Mouse (Mus musculus): Measurements from ENCODE around the gene Mark2. TPM values are rescaled to one million over a fixed set of nuclear protein-coding genes. Genes with fewer than 3 reads are reported as not detected.

Mark2 gene
- total RNA-seq, 2 experiments from 2014 or later, result 134 to 160 TPM

DNA sequence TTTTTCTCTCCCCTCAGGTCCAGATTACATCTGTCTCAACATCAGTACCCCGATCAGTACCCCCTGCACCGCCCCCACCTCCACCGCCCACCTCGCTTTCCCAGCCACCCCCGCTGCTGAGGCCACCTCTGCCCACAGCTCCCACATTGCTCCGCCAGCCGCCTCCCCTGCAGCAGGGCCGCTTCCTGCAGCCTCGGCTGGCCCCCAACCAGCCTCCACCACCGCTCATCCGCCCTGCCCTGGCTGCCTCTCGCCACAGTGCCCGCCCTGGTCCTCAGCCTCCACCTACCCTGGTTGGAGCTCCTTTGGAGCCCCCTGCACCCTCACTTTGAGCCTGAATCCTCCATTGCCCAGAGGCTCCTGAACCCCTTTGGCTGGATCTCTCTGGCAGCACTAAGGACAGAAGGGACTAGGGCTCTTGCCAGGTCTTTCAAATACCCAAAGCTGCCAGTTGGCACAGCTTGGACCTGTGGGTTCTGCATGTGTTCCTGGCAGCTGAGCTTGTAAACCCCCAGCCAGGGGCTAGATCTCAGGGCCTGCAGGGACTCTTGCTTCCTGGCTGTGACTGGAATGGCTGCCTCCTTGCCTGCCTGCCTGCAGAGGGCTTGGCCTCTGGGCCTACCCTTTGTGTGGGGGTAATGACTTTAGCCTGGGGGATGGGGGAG is 67.2 kb downstream of the Mark2 start:
- DNase-seq (ENCODE audit: low spot score in 2 of 2), result peak in 1 of 2 experiments; percentile 35
- intact Hi-C loops (cut with DNase I), result no loop called here

GRCm38 (mm10) chr19:7273486-7273885 is 68.2 kb downstream of the Mark2 start:
- no peak for DNase-seq (ENCODE audit: low spot score in 2 of 2)
- intact Hi-C loops (cut with DNase I), result no loop called here

DNA sequence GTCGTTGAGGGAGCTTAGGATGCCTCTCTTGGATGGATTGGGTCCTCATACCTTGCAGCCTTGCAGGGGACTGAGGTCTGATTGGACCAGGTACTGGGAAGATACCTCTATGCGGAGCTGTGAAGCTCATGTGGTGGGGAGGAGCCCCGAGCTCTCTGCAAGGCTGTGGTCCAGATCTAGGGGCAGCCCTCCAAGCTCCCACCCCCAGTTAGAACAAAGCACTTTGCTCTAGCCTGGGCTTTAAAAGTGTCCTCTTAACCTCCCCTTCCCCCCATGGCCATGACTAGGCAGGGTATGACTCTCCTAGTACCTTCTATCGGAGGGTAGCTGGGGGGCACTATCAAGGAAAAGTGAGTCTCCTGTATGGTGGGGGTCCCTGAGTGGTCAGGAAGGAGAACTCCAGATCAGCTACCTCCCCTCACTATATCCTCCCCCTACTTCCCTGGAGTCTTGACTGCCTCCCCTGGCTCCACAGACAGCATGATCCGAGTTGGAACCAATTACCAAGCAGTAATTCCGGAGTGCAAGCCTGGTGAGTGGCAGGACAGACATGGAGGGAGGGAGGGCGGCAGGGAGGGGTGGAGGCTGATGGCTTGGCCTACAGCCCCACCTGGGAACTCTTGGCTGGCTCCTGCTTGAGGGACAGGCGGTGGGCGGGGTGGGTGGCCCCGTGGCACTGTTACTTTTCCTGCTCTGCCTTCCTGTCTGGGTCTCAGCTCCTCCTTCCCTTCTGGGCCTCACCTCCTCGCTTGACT is 72.2 kb downstream of the Mark2 start:
- peak in 1 of 2 experiments; percentile 26 for DNase-seq (ENCODE audit: low spot score in 2 of 2)

GRCm38 (mm10) chr19:7268722-7269090 is 73.0 kb downstream of the Mark2 start:
- DNase-seq (ENCODE audit: low spot score in 2 of 2), result peak in 1 of 2 experiments; percentile 65
- intact Hi-C loops (cut with DNase I), result loop anchor here (5.0 kb wide), 1 partner anchor 149 kb away; the partner anchor contains the start of gene 2700081O15Rik

More for the DNA sequence above, 72.2 kb downstream of the Mark2 start:
- intact Hi-C loops (cut with DNase I), result loop anchor here (5.0 kb wide), 1 partner anchor 148 kb away; the partner anchor contains the start of gene 2700081O15Rik

- intact Hi-C loops (cut with DNase I), result loop anchor here (2.0 to 5.0 kb wide), 2 partner anchors 27 to 149 kb away; partner anchors contain the start of genes 2700081O15Rik and Naa40
- DNase-seq (ENCODE audit: low spot score in 2 of 2), result peak; percentile 61 to 75
These were observed 73.6 kb downstream of the Mark2 start for GRCm38 (mm10) chr19:7267781-7268721.

- intact Hi-C loops (cut with DNase I), result loop anchor here (2.0 to 5.0 kb wide), 2 partner anchors 26 to 150 kb away; partner anchors contain the start of genes 2700081O15Rik and Naa40
- DNase-seq (ENCODE audit: low spot score in 2 of 2), result peak; percentile 53 to 60
These were observed 74.4 kb downstream of the Mark2 start, which contains the start of gene Rcor2 for GRCm38 (mm10) chr19:7267091-7267741. TSS of gene Rcor2 (plus strand) at chr19:7267325.

DNA sequence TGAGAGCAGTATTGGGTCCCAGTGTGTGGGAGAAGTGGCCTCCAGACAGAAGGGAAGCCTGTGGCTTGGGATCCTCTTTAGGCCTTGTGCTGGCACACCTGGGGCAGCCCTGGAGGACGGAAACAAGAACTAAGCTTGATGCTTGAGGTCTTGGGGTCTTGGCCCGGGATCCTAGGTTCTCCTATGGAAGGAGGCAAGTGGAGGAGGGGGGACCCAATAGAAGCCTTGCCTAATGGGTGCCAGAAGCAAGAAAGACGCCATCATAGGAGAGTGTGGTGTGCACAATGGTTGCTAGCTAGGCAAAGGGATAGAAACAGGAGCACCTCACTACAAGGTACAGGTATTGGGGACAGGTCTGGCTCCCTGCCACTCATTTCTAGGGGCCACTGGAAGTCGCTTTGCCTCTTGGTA is 75.2 kb downstream of the Mark2 start:
- intact Hi-C loops (cut with DNase I), result loop anchor here (2.0 to 5.0 kb wide), 2 partner anchors 26 to 151 kb away; partner anchors contain the start of genes 2700081O15Rik and Naa40
- DNase-seq (ENCODE audit: low spot score in 2 of 2), result peak in 1 of 2 experiments; percentile 9

GRCm38 (mm10) chr19:7265478-7266191 is 76.0 kb downstream of the Mark2 start:
- peak in 1 of 2 experiments; percentile 5 for DNase-seq (ENCODE audit: low spot score in 2 of 2)
- intact Hi-C loops (cut with DNase I), result loop anchor here (2.0 to 5.0 kb wide), 3 partner anchors 25 to 152 kb away; partner anchors contain the start of genes 2700081O15Rik and Naa40

DNA sequence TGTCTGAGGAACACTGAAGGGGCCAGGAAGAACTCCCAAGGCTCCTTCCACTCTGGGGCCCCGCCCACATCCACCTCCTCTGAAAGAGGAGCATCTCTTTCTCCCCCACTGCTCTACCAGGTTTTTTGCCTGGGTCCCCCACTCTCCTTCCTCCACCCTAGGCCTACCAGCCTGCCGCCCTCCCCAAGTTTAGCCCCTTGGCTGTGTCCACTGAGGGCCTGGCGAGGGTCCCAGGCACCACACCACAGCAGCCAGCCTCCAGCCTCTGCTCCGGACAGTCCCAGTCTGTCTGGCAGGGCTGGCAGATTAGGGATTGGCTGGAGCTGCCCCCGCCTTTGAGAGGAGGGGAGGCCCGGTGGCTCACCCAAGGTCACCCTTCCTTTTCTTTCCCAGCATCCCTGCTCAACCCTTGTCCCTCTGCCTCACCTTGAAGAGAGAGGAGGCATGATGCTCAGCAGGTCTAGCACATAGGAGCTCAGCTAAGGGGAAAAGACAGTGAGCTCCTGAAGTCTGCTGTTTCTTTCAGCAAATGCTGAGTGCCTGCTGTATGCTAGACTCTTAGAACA is 76.8 kb downstream of the Mark2 start:
- intact Hi-C loops (cut with DNase I), result loop anchor here (2.0 to 5.0 kb wide), 2 partner anchors 80 to 152 kb away; partner anchors contain the start of gene 2700081O15Rik
- peak; percentile 18 to 23 for DNase-seq (ENCODE audit: low spot score in 2 of 2)

GRCm38 (mm10) chr19:7264088-7264765 is 77.4 kb downstream of the Mark2 start:
- intact Hi-C loops (cut with DNase I), result loop anchor here (2.0 kb wide), 1 partner anchor 81 kb away; no protein-coding TSS in a partner anchor
- peak; percentile 69 to 74 for DNase-seq (ENCODE audit: low spot score in 2 of 2)

DNA sequence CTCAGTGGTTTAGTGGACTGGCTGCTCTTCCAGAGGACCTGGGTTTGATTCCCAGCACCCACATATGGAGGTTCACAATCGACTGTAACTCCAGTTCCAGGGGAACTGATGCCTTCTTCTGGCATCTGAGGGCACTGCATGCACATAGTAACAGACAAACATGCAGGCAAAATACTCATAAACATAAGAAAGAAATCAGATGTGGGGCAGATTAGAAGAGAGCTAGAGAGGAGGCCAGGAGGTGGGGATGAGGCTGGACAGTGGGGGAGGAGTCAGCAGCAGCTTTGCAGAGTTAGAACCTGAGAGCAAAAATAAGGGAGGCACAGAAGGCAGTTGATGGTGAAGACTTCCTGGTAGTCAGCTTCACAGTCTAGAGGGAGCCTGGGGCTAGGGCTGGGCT is 79.1 kb downstream of the Mark2 start:
- DNase-seq (ENCODE audit: low spot score in 2 of 2), result no peak
- intact Hi-C loops (cut with DNase I), result no loop called here

- intact Hi-C loops (cut with DNase I), result no loop called here
- DNase-seq (ENCODE audit: low spot score in 2 of 2), result no peak
These were observed 79.7 kb downstream of the Mark2 start for GRCm38 (mm10) chr19:7261964-7262363.

- no peak for DNase-seq (ENCODE audit: low spot score in 2 of 2)
- intact Hi-C loops (cut with DNase I), result no loop called here
These were observed 80.2 kb downstream of the Mark2 start for GRCm38 (mm10) chr19:7261476-7261875.

DNA sequence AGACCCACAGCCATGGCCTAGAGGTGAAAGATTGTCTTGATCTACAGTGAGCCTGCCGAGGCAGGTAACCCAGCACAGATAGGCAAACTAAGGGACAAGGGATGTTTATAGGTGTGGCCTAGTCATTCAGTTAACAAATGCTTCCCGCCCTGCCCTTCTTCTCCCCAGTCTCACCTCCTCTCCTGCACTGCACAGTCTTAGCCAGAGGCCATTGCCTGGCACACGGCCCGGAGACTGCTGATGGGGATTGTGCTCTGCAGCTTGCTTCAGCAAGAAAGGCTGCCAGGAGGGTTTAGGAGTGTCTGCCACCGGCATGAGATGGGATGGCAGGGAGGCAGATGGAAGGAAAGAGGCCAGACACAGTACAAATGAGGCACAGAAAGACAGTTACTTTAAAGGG is 83.8 kb downstream of the Mark2 start:
- no peak for DNase-seq (ENCODE audit: low spot score in 2 of 2)
- intact Hi-C loops (cut with DNase I), result no loop called here

DNA sequence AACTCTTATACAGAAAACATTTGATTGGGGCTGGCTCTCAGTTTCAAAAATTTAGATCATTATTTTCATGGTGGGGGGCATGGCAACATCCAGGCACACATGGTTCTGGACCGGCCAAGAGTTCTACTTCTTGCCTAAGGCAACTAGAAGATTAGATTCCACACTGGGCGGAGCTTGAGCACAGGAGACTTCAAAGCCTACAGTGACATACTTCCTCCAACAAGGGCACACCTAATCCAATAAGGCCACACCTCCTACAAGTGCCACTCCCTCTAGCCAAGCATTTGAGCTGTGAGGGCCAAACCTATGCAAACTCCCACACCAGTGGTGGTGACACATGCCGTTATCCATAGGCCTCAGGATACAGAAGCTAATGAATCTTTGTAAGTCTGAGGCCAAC is 95.6 kb downstream of the Mark2 start:
- no peak for DNase-seq (ENCODE audit: low spot score in 2 of 2)
- intact Hi-C loops (cut with DNase I), result no loop called here

GRCm38 (mm10) chr19:7240782-7241690 is 100.6 kb downstream of the Mark2 start, which contains the start of gene Naa40:
TSS of gene Naa40 (minus strand) at chr19:7241183.
- intact Hi-C loops (cut with DNase I), result loop anchor here (2.0 kb wide), 2 partner anchors 26 to 100 kb away; partner anchors contain the start of genes Mark2 and Rcor2

More at GRCm38 (mm10) chr19:7240782-7241690, 100.6 kb downstream of the Mark2 start, which contains the start of gene Naa40:
- DNase-seq (ENCODE audit: low spot score in 2 of 2), result peak; percentile 91 to 94

All from left cerebral cortex, postnatal 36 days (tissue).